Mouse (Mus musculus) naive thymus-derived CD4-positive, alpha-beta T cell, adult 2 months (primary cell): ENCODE measurements around the gene Tubg2.

ENCODE experiments used
- DNase-seq: peaks from one replicate; pipeline ENCODE4 v3.0.0-alpha.2; 2011; ENCODE audit warnings: low read depth

The Tubg2 gene

GRCm38 (mm10) chr11:101167211-101167962 lies 11.7 kb downstream of the Tubg2 start:
- DNase-seq = no peak

- DNase-seq = no peak
Observed at GRCm38 (mm10) chr11:101167963-101168300, 12.2 kb downstream of the Tubg2 start.

DNA sequence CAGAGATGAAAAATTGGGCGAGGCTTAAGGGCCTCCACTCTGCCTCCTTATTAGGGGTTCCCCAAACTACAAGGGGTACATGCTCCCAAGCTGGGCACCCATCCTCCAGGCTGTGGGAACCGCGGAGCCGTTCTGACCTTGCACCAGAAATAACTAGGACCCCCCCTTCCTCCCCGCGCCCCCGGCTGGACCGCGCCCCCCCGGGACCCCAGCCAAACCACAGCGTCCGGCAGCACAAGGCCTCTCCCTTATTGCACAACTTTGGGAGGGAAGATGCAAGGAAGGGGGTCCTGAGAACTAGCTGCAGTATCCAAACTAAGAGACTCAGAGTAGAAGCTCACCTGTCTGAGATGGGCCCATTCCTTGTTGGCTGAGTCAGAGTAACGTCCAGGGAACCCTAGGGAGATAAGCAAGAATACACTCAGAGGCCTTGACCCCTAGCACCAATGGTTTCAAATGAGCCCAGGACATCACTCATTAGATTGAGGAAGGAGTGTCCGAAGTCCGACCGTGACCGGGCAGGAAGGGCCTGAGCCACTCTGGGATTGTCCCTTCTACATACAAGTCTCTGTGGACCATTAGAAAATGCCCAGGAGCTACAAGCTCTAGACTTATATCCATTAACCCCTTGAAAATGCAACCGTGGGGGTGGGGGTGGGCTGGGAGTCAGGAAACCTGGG lies 12.7 kb downstream of the Tubg2 start:
- DNase-seq = no peak

GRCm38 (mm10) chr11:101169301-101170107 lies 13.8 kb downstream of the Tubg2 start:
- peak; percentile 16 for DNase-seq

DNA sequence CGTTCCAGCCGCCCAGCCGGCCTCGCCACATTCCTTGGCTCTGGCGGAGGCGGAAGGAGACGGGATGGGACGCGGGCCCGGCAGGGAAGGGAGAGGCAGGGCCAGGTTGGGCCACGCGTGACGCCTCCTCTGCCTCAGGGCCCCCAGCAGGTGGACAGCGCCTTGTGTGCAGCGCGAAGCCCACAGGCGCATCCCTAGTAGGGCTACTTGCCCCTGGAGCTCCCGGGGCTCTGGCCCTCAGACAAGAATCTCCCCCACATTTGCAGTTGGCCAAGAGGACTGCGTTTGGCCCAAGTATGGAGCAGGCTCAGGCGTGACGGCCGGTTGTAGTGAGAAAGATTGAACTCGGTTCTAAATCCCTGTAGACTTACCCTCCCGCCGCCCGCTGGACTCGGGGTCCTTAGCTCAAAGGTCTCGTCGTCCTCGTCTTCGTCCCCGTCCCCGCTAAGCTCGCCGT lies 14.7 kb downstream of the Tubg2 start, which contains the start of gene Cntnap1:
Gene Cntnap1, plus strand, starts transcription at position 170 of the 457 bp plus-strand sequence.
- DNase-seq = peak; percentile 45

- DNase-seq = peak; percentile 78
Observed at GRCm38 (mm10) chr11:101170811-101171610, 15.3 kb downstream of the Tubg2 start, which contains the start of gene Plekhh3. Gene Plekhh3 (minus strand): TSS chr11:101171351.

DNA sequence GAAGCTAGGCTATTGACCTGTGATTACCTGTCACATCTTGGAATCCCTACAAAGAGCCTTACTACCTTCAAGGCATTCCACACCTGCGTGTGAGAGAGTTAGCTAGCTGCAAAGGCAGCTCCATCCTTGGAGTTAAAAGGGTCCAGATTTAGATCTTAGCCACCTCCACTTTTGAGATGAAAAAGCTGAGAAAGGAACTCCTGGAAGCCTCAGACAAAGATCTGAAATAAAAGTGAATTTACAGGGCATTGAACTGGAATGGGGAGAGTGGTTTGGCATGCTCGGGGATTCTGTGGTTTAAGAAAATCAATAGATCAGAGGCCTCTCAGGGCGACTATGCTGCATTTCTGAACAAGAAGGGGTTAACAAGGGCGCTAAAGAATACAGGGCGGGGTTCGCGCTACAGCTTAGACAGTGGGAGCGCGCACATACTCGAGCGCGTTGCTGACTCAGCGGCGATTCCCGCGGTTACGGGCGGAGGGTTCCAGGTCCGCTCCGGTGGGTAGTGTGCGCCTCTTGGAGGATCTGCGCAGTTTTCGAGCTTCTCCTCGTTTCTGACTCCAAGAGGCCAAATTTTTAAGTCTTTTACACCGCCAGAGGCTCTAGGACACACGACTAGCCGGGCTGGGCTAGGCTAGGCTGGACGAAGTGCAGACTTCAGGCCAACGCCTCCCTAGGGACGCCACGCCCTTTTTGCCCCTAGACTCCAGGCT lies 16.2 kb downstream of the Tubg2 start:
- DNase-seq = peak; percentile 48

DNA sequence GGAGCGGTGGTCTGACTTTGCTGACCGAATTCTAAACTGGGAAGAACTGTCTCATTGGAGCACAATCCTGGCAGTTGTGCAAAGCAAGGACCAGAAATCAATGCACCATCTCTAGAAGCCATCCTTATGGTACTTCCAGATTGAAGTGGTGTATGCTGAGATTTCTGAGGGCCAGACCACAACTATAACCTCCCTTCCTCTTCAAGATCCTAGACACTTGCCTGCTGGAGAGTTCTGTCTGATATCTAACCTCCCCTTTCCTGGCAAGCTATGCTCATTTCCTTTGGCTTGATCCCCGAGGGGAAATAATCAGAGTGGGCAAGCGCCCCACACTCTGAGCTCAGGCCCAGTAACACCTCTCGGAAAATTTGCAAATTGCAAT lies 16.7 kb downstream of the Tubg2 start:
- DNase-seq = peak; percentile 36

- no peak for DNase-seq
Observed at GRCm38 (mm10) chr11:101173112-101173511, 17.4 kb downstream of the Tubg2 start.

- peak; percentile 91 for DNase-seq
Observed at GRCm38 (mm10) chr11:101173631-101174388, 18.1 kb downstream of the Tubg2 start.

- no peak for DNase-seq
Observed at GRCm38 (mm10) chr11:101174389-101174745, 18.7 kb downstream of the Tubg2 start.

DNA sequence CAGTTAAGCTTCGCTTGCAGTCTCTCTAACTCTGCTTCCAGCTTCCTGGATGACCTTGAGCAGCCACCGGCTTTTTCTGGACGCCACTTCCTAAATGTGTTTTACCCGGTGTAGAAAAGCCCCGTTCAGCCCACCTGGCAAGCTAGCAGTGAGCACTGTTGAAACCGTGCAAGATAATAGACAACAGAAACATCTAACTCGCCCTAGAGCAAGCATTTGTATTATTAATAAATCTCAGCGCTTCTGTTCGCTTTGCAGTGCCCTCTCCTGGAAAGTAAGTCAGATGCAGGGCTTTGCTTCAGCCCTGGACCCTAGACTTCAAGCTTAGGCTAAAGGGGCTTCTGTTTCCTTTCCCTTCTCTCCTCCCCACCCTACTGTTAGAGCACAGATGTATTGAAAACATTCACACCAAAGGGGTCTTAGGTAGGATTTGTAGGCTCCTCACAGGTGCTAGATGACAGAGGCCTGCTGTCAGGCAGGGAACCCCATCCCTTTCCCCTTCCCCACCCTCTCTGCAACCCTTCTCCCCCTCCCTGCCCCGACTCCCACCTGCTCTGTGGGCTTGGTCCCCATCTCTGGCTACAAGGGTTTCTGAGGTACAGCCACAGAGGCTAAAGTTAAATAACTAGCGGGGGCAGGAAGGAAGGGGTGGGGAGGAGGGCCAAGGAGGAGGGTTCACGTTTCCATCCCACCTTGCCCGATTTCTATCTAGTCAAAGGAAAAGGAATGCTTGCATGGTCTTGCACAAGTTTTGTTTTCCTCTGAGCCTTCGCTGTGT lies 19.3 kb downstream of the Tubg2 start, which contains the start of gene Ccr10:
Gene Ccr10, minus strand, starts transcription at position 593 of the 778 bp plus-strand sequence.
- peak; percentile 45 for DNase-seq

- DNase-seq = no peak
Observed at GRCm38 (mm10) chr11:101175636-101176116, 20.0 kb downstream of the Tubg2 start.

DNA sequence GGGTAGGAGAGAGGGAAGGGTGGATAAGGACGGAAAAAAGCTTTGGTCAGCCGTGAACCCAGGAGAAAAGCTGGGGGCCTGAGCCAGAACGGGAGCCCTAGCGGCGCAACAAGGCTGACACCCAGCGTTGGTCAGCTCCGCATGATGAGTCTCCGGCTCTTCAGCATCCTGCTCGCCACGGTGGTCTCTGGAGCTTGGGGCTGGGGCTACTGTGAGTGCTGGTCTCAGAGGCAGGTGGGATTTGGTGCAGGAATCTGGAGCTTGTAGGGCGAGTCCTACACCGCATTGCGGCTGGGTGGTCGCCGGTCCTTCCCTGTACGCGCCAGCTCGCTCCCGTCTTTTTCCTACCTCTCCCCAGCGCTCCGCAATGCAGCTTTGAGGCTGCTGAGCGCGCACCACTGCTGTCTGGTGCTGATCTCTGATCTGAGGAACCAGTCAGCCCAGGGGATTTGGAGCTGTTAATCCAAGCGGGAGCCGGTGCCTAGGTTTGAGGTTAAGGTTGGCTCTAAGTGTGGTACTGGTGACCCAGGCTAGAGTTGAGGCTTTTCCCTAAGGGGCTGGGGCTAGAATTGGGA lies 20.5 kb downstream of the Tubg2 start:
- DNase-seq = peak; percentile 25

GRCm38 (mm10) chr11:101176933-101177773 lies 21.4 kb downstream of the Tubg2 start:
- DNase-seq = peak; percentile 82

DNA sequence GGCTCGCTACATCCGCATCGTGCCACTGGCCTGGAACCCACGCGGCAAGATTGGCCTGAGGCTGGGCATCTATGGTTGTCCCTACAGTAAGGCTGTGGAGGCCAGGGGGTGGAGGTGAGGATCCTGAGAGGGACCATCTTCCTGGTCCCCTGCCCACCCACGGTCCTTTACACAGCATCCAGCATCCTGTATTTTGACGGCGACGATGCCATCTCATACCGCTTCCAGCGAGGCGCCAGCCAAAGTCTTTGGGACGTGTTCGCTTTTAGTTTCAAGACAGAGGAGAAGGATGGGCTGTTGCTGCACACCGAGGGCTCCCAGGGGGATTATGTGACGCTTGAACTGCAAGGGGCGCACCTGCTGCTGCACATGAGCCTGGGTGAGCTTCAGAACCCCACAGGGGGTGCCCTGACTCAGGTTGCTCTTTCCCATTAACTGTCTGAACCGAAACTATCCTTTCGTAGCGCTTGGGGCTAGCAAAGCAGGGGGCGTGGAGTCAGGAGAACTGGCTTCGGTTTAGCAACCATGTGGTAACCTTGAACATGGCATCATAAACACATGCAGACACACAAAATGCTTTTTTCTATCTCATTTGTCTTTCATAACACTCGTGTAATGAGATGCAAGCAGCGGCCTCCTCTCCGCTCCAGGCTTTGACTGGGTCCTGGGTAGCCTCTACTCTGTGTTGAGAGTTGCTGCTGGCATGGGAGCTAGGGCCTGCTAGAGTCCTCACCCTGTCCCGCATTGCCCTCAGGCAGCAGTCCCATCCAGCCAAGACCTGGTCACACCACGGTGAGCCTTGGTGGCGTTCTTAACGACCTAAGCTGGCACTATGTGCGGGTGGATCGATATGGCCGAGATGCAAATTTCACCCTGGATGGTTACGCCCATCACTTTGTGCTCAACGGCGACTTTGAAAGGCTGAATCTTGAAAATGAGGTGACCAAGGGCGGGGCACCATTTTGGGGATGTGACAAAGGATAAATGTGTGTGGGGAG lies 22.7 kb downstream of the Tubg2 start:
- no peak for DNase-seq

- no peak for DNase-seq
Observed at GRCm38 (mm10) chr11:101179306-101179705, 23.6 kb downstream of the Tubg2 start.
